Mouse (Mus musculus) hindbrain, postnatal 0 days (tissue): ENCODE measurements around the gene Pigu. TPM values are rescaled to one million over a fixed set of nuclear protein-coding genes. Genes with fewer than 3 reads are reported as not detected.
A peak's percentile ranks its signal among the peaks of the same experiment; 100 is the strongest.

Experiments used
- ATAC-seq: fragments of 200-750 bp; cut with Nextera tagmentation; 2 replicates; pipeline ENCODE4 v1.8.0; 2017; ENCODE audit warnings: mild to moderate bottlenecking, moderate TSS enrichment, moderate library complexity
- DNase-seq: peaks from one replicate; pipeline ENCODE4 v3.0.0-alpha.2; 2015; ENCODE audit warnings: low spot score
- H3K27ac ChIP-seq: fragments of 300-500 bp; sonication (generic); 2 replicates; pipeline ENCODE4 v1.5.1; 2014; ENCODE audit warnings: mild to moderate bottlenecking
- H3K27me3 ChIP-seq: fragments of 300-500 bp; sonication (generic); 2 replicates; pipeline ENCODE4 v1.6.1; 2014; ENCODE audit warnings: low read length, mixed read lengths; ENCODE audit not compliant: insufficient read depth
- H3K36me3 ChIP-seq: fragments of 300-500 bp; sonication (generic); 2 replicates; pipeline ENCODE4 v1.6.1; 2014; ENCODE audit warnings: low read length, mixed read lengths; ENCODE audit not compliant: insufficient read depth
- H3K4me1 ChIP-seq: fragments of 300-500 bp; sonication (generic); 2 replicates; pipeline ENCODE4 v1.6.1; 2014; ENCODE audit warnings: antibody characterized with exemption, low read length, mixed read lengths; ENCODE audit not compliant: insufficient read depth
- H3K4me2 ChIP-seq: fragments of 300-500 bp; sonication (generic); 2 replicates; pipeline ENCODE4 v1.6.1; 2014; ENCODE audit warnings: low read depth, mild to moderate bottlenecking, low read length, moderate library complexity, mixed read lengths
- H3K4me3 ChIP-seq: fragments of 300-500 bp; sonication (generic); 2 replicates; pipeline ENCODE4 v1.5.1; 2014; ENCODE audit warnings: low read length
- H3K9ac ChIP-seq: fragments of 300-500 bp; sonication (generic); replicated peaks from 2 replicates; pipeline ENCODE4 v1.6.1; 2014; ENCODE audit warnings: mild to moderate bottlenecking, low read length, moderate library complexity, mixed read lengths
- H3K9me3 ChIP-seq: fragments of 300-500 bp; sonication (generic); 2 replicates; pipeline ENCODE4 v1.6.1; 2016; ENCODE audit warnings: low read length, mixed read lengths
- CTCF ChIP-seq: IDR thresholded peaks from 2 replicates; pipeline ENCODE4 v1.5.1; 2016; ENCODE audit warnings: antibody characterized with exemption, control low read depth, low read depth
- WGBS: fragments of 180-500 bp; shearing (Covaris S2); extraction: QIAGEN DNeasy Blood & Tissue Kit; methylation state at CpG from one replicate; pipeline ENCODE4 v1.1.7; 2014; 5-methylcytosine and 5-hydroxymethylcytosine counted together
- polyA plus RNA-seq: library from polyadenylated mRNA; unstranded; fragments of >200 nt; fragmentation: Nextera tagmentation; extraction: Ambion mirVana; gene quantifications from 2 replicates; pipeline ENCODE4 v1.2.1, GENCODE M21; 2015
- total RNA-seq: library from RNA; depleted of rRNA; stranded (reverse); fragments of >200 nt; gene quantifications from 2 replicates; pipeline ENCODE4 v1.2.3, GENCODE M21; 2014

The Pigu gene
- total and polyA plus RNA-seq, 2 experiments from 2014 or later = 49.7 to 53.3 TPM

- Histone ChIP-seq H3K4me1 (no peaks in the 10 kb centered on the region; the same call in 1 of the 2 replicates), H3K9ac (no peak overlapping the region), H3K27me3 (no peaks in the 10 kb centered on the region), H3K4me2 (no peak overlapping the region), H3K4me3 (no peak overlapping the region), H3K36me3 (no peaks in the 10 kb centered on the region), H3K9me3 (no peaks in the 10 kb centered on the region), H3K27ac (no peak overlapping the region)
- no peak for TF ChIP-seq CTCF
- ATAC-seq (no peak), DNase-seq (no peak)
- WGBS = 76% methylated on average over 10 of the region's 10 CpGs
These were observed 84.6 kb downstream of the Pigu start for GRCm38 (mm10) chr2:155272396-155273170.

DNA sequence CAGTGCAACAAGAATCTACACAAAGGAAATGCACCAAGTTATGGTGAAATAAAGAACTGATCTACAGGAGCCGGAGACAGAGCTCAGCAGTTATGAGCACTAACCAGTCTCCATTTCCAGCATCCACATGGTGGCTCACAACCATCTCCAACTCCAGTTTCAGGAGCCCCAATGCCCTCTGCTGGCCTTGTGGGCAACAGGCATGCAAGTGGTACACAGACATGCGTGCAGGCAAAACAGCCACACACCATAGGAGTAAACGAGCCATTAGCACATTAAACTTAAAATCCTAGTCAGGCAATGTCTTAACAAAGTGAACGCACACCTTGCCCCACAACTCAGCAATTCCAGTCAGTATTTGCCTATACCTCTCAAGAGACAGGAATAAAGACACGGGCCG lies 85.3 kb downstream of the Pigu start:
- Histone ChIP-seq H3K9me3 (no peaks in the 10 kb centered on the region), H3K4me2 (no peak overlapping the region), H3K36me3 (no peaks in the 10 kb centered on the region), H3K4me3 (no peak overlapping the region), H3K9ac (no peak overlapping the region), H3K4me1 (no peaks in the 10 kb centered on the region), H3K27me3 (no peaks in the 10 kb centered on the region), H3K27ac (no peak overlapping the region)
- peak; percentile 23 for DNase-seq
- WGBS = 81% methylated on average over 6 of the region's 6 CpGs
- peak; percentile 61 for TF ChIP-seq CTCF
- ATAC-seq = no peak

DNA sequence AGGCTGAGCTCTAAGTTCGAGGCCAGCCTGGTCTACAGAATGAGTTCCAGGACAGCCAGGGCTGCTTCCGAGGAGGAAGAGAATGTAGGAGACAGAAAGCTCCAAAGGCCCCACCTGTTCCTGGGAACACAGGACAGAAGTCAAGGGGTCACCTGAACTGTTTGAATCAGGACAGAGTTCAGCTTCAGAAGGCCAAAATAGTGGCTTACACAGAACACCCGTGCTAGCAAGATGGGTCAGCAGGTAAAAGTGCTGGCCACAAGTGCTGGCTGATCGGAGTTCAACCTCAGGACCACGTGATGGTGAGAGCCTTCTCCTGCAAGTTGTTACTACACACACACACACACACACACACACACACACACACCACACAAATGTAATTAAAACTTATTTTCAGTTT lies 90.3 kb downstream of the Pigu start:
- DNase-seq (no peak), ATAC-seq (no peak)
- no peak for TF ChIP-seq CTCF
- Histone ChIP-seq H3K4me1 (no peaks in the 10 kb centered on the region), H3K4me2 (no peak overlapping the region), H3K4me3 (no peak overlapping the region), H3K27ac (no peak overlapping the region), H3K36me3 (no peaks in the 10 kb centered on the region), H3K27me3 (no peaks in the 10 kb centered on the region), H3K9ac (no peak overlapping the region), H3K9me3 (no peaks in the 10 kb centered on the region)
- WGBS = 85% methylated on average over 5 of the region's 5 CpGs

DNA sequence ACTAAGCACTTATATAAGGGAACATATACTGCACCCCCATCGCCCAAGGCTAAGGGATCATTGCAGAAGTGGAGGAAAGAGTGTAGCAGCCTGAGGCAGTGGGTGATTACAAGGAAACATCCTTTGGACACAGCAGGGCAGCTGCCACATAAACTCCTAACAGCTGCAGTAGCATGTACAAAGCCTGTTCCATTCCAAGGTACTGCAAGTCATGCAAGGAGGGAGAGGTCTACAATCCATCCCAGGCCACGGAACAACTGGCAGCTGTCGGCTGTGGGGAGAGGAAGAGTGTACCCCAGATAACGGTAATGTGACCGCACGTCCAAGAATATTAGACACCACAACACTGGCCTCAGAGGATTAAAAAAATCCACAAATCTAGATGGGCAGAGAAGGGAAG lies 91.7 kb downstream of the Pigu start:
- H3K9me3 ChIP-seq = no peaks in the 10 kb centered on the region
- H3K27ac ChIP-seq = no peak overlapping the region
- H3K4me3 ChIP-seq = no peak overlapping the region
- no peaks in the 10 kb centered on the region for H3K4me1 ChIP-seq
- ATAC-seq (no peak), DNase-seq (no peak)
- no peaks in the 10 kb centered on the region for H3K27me3 ChIP-seq
- WGBS = 93% methylated on average over 6 of the region's 6 CpGs
- no peak overlapping the region for H3K4me2 ChIP-seq
- no peak overlapping the region for H3K9ac ChIP-seq
- H3K36me3 ChIP-seq = no peaks in the 10 kb centered on the region
- no peak for TF ChIP-seq CTCF

- Histone ChIP-seq H3K9ac (no peak overlapping the region), H3K36me3 (peaks cover 61% of the 10 kb centered on the region), H3K4me3 (no peak overlapping the region), H3K4me2 (no peak overlapping the region), H3K9me3 (no peaks in the 10 kb centered on the region), H3K4me1 (no peaks in the 10 kb centered on the region), H3K27ac (no peak overlapping the region), H3K27me3 (no peaks in the 10 kb centered on the region)
- 96% methylated on average over 5 of the region's 5 CpGs for WGBS
- no peak for TF ChIP-seq CTCF
- DNase-seq (no peak), ATAC-seq (no peak)
These were observed 107.6 kb downstream of the Pigu start for GRCm38 (mm10) chr2:155249588-155249987.

- H3K4me1 ChIP-seq = no peaks in the 10 kb centered on the region
- no peaks in the 10 kb centered on the region for H3K9me3 ChIP-seq
- no peak overlapping the region for H3K4me2 ChIP-seq
- TF ChIP-seq CTCF = no peak
- no peak for DNase-seq
- H3K36me3 ChIP-seq = peaks cover 65% of the 10 kb centered on the region
- no peak overlapping the region for H3K27ac ChIP-seq
- 93% methylated on average over 2 of the region's 2 CpGs for WGBS
- H3K9ac ChIP-seq = no peak overlapping the region
- ATAC-seq = no peak
- no peak overlapping the region for H3K4me3 ChIP-seq
- no peaks in the 10 kb centered on the region for H3K27me3 ChIP-seq
These were observed 108.5 kb downstream of the Pigu start for GRCm38 (mm10) chr2:155248718-155249117.

DNA sequence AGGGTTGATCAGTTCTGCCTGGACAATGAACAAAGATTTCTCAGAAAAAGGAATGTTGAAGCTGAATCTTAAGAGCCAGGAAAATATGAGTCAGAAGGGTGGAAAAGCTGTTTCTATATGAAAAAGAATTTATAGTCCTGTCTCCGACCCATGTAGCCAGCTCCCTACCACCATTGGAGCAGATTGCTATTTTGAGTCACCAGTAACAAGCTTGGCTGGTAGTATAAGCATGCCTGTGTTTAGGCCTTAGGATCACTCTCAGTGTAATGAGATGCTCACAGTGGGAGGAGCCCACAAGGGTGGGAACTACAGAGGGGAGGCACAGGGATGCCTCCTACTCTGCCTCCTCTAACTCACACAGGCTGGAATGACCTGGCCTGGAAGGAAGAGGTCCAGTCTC lies 109.0 kb downstream of the Pigu start:
- no peaks in the 10 kb centered on the region for H3K27me3 ChIP-seq
- TF ChIP-seq CTCF = no peak
- no peak overlapping the region for H3K4me2 ChIP-seq
- no peak overlapping the region for H3K4me3 ChIP-seq
- ATAC-seq (no peak), DNase-seq (no peak)
- H3K4me1 ChIP-seq = no peaks in the 10 kb centered on the region
- 92% methylated on average over 1 of the region's 1 CpGs for WGBS
- H3K36me3 ChIP-seq = peaks cover 65% of the 10 kb centered on the region
- no peak overlapping the region for H3K27ac ChIP-seq
- H3K9me3 ChIP-seq = no peaks in the 10 kb centered on the region
- no peak overlapping the region for H3K9ac ChIP-seq
